Mouse (Mus musculus) C2C12 (cell line): ENCODE measurements around the gene Csdc2.

Experiments used
- CEBPB ChIP-seq: IDR thresholded peaks from one replicate; pipeline ENCODE4 v1.6.1; 2011; ENCODE audit warnings: low read depth, mild to moderate bottlenecking, control low read depth, moderate library complexity
- CTCF ChIP-seq: IDR thresholded peaks from one replicate; pipeline ENCODE4 v1.5.1; 2011; ENCODE audit not compliant: control insufficient read depth, insufficient read depth, insufficient read length
- FOSL1 ChIP-seq: IDR thresholded peaks from one replicate; pipeline ENCODE4 v1.8.0; 2011; ENCODE audit warnings: mild to moderate bottlenecking, low read length; ENCODE audit not compliant: poor library complexity, insufficient read depth, severe bottlenecking
- MAX ChIP-seq: IDR thresholded peaks from one replicate; pipeline ENCODE4 v1.6.1; 2011; ENCODE audit warnings: mild to moderate bottlenecking, control low read depth
- MYOG ChIP-seq: IDR thresholded peaks from one replicate; pipeline ENCODE4 v1.6.1; 2011; ENCODE audit not compliant: control insufficient read depth, insufficient read length; ENCODE audit errors: extremely low read depth
- USF1 ChIP-seq: IDR thresholded peaks from one replicate; pipeline ENCODE4 v1.6.1; 2011; ENCODE audit warnings: low read depth, mild to moderate bottlenecking, control low read depth, moderate library complexity

DNA sequence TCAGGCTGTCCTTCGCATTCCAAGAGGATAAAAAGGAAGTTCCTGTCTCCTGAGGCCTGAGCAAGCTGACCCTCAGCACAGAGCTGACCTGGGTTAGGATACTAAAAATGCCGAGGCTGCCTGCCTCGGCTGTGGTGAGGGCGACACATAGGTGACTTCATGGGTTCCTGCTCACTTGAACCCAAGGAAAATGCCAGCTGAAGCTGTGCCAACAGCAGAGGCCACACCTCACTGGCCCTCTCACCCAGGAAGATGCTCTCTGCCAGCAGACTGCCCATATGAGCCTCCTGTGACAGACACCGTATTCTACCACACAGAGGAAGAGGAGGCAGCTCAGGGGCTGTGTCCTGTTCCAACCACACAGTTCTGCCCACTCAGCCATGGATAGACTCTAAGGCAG is 17.5 kb upstream of the Csdc2 start:
- TF ChIP-seq CTCF (no peak), MYOG (no peak), FOSL1 (no peak), CEBPB (no peak), USF1 (no peak), MAX (no peak)
